Mouse (Mus musculus) Patski (cell line): ENCODE results near the gene Tmed8. TPM values are rescaled to one million over a fixed set of nuclear protein-coding genes. Genes with fewer than 3 reads are reported as not detected.
"Not testable (repeated sequence)": the region's sequence is repeated elsewhere in the genome, so short reads cannot be mapped to it uniquely, and the experiment has no call there.

Experiments used
- ATAC-seq: fragments of 100-300 bp; one replicate; pipeline ENCODE4 v1.8.0; 2021
- CTCF ChIA-PET: fragments of 350-600 bp; sonication (Branson Sonifier 250); formaldehyde crosslinking; loops from one replicate; lab custom pipeline; 2022; ENCODE audit warnings: inconsistent platforms; lab: Charles Lee
- POLR2A ChIA-PET: fragments of 350-600 bp; sonication (Branson Sonifier 250); formaldehyde crosslinking; loops from one replicate; lab custom pipeline; 2022; ENCODE audit warnings: antibody characterized with exemption, inconsistent platforms; lab: Charles Lee
- DNase-seq: peaks from one replicate; pipeline ENCODE4 v3.0.0-alpha.2; 2011; ENCODE audit warnings: low read depth, low spot score
- H3K27me3 ChIP-seq: fragments of 371-371 bp; one replicate; pipeline ENCODE4 v1.5.1; 2021
- CTCF ChIP-seq: fragments of 100-300 bp; IDR thresholded peaks from one replicate; pipeline ENCODE4 v1.5.1; 2021
- in situ Hi-C: fragments of 300-500 bp; cut with MboI; formaldehyde crosslinking; loops from 3 replicates; pipeline ENCODE4 v1.11.1; 2018; ENCODE audit warnings: low pct_unique_long_range_greater_than_20kb, mixed read lengths
- polyA plus RNA-seq: library from polyadenylated mRNA; unstranded; gene quantifications from one replicate; pipeline ENCODE4 v1.2.3, GENCODE M21; 2021

Gene Tmed8
- polyA plus RNA-seq: 13.8 TPM

DNA sequence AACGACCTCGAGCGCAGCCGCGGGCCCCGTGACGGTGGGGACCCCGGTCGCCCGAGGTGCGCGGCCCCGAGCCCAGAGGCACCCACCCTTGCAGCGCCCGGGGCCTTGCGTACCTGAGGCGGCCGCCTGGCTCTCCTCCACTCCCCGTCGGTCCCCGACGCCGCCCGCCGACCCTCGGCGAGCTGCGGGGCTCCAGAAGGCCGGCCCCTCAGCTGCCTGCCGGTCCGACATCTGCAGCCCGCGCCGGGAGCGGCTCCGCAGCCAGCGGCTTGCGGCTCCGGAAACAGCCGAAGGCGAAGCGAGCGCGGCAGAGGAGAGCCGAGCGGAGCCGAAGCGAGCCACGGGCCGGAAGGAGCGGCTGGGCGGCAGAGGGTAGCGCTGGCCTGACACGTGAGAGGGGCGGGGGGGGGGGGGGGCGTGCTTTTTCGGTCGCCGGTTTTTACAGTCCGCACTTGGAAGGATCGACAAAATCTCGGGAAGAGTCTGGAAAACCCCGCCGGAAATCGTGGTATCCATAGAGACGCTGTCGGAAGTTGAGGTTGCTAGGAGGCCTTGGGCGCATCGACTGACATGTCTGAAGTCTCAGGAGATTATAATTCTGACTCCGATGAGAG lies at the start of gene Tmed8:
Gene Tmed8, minus strand, starts transcription at position 482 of the 614 bp plus-strand sequence.
- ChIA-PET CTCF (no interaction called here), POLR2A (no interaction called here)
- DNase-seq (peak; percentile 37), ATAC-seq (peak; percentile 96)
- in situ Hi-C loops: no loop called here
- H3K27me3 ChIP-seq: no peaks in the 10 kb centered on the region
- TF ChIP-seq CTCF: no peak

GRCm38 (mm10) chr12:87238632-87239031 lies 38.4 kb upstream of the Tmed8 start, which contains the start of gene Noxred1:
Gene Noxred1 (minus strand): TSS chr12:87238732.
- TF ChIP-seq CTCF: no peak
- CTCF ChIA-PET: no interaction called here
- POLR2A ChIA-PET: no interaction called here
- no peaks in the 10 kb centered on the region for H3K27me3 ChIP-seq
- ATAC-seq (no peak), DNase-seq (no peak)
- in situ Hi-C loops: no loop called here

GRCm38 (mm10) chr12:87236882-87237483 lies 36.7 kb upstream of the Tmed8 start:
- in situ Hi-C loops: no loop called here
- POLR2A ChIA-PET: interaction anchor here (0.6 kb wide), 1 partner anchor 76 kb away, joined by 3 read pairs; no protein-coding TSS in a partner anchor
- no peak for TF ChIP-seq CTCF
- H3K27me3 ChIP-seq: no peaks in the 10 kb centered on the region
- CTCF ChIA-PET: no interaction called here
- DNase-seq (no peak), ATAC-seq (no peak)

DNA sequence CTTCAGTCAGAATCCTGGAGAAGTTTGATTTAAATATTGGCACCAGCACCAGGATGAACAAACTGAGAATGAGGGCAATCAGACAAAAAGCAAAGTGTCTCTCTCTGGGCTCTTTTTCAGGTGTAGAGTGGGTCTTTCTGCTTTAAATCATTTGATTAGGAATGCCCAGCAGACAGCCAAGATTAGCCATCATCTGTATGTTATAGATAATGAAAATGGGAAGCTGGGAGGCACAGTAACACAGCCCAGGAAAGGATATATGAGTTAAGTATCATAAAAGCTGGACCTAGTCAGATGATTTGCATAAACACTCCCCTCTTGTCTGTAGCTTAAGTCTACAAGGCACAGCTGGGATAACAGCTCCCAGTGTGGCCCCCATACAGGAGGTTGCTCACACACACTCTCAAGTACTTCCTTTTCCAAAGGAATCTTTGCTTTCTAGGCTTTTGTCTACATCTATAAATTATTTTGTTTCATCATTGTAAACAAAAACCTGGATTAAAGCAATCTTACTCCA lies 30.2 kb upstream of the Tmed8 start:
- ChIA-PET POLR2A (no interaction called here), CTCF (no interaction called here)
- TF ChIP-seq CTCF: no peak
- ATAC-seq (no peak), DNase-seq (no peak)
- H3K27me3 ChIP-seq: no peaks in the 10 kb centered on the region
- in situ Hi-C loops: no loop called here

GRCm38 (mm10) chr12:87229633-87230032 lies 29.4 kb upstream of the Tmed8 start:
- no peaks in the 10 kb centered on the region for H3K27me3 ChIP-seq
- POLR2A ChIA-PET: no interaction called here
- TF ChIP-seq CTCF: no peak
- in situ Hi-C loops: no loop called here
- CTCF ChIA-PET: no interaction called here
- ATAC-seq: no peak
- DNase-seq: no peak

- in situ Hi-C loops: no loop called here
- ATAC-seq: no peak
- POLR2A ChIA-PET: no interaction called here
- CTCF ChIA-PET: no interaction called here
- no peak for DNase-seq
- no peaks in the 10 kb centered on the region for H3K27me3 ChIP-seq
- TF ChIP-seq CTCF: no peak
These were observed 26.5 kb upstream of the Tmed8 start for GRCm38 (mm10) chr12:87226801-87227200.

GRCm38 (mm10) chr12:87224950-87225349 lies 24.7 kb upstream of the Tmed8 start:
- H3K27me3 ChIP-seq: no peaks in the 10 kb centered on the region
- ATAC-seq: no peak
- ChIA-PET CTCF (no interaction called here), POLR2A (no interaction called here)
- DNase-seq: no peak
- TF ChIP-seq CTCF: no peak
- in situ Hi-C loops: no loop called here

- in situ Hi-C loops: no loop called here
- ChIA-PET POLR2A (no interaction called here), CTCF (interaction anchor here (0.6 kb wide), 1 partner anchor 45 kb away, joined by 3 read pairs; no protein-coding TSS in a partner anchor)
- ATAC-seq (peak; percentile 65), DNase-seq (peak; percentile 20)
- no peaks in the 10 kb centered on the region for H3K27me3 ChIP-seq
- TF ChIP-seq CTCF: no peak
These were observed 19.1 kb upstream of the Tmed8 start for GRCm38 (mm10) chr12:87219362-87219761.

- POLR2A ChIA-PET: no interaction called here
- ATAC-seq: no peak
- CTCF ChIA-PET: no interaction called here
- in situ Hi-C loops: no loop called here
- no peak for TF ChIP-seq CTCF
- no peak for DNase-seq
- no peaks in the 10 kb centered on the region for H3K27me3 ChIP-seq
These were observed 17.3 kb upstream of the Tmed8 start for GRCm38 (mm10) chr12:87217596-87217995.

GRCm38 (mm10) chr12:87216053-87216452 lies 15.8 kb upstream of the Tmed8 start:
- DNase-seq (no peak), ATAC-seq (no peak)
- ChIA-PET POLR2A (no interaction called here), CTCF (no interaction called here)
- no peak for TF ChIP-seq CTCF
- no peaks in the 10 kb centered on the region for H3K27me3 ChIP-seq
- in situ Hi-C loops: no loop called here

DNA sequence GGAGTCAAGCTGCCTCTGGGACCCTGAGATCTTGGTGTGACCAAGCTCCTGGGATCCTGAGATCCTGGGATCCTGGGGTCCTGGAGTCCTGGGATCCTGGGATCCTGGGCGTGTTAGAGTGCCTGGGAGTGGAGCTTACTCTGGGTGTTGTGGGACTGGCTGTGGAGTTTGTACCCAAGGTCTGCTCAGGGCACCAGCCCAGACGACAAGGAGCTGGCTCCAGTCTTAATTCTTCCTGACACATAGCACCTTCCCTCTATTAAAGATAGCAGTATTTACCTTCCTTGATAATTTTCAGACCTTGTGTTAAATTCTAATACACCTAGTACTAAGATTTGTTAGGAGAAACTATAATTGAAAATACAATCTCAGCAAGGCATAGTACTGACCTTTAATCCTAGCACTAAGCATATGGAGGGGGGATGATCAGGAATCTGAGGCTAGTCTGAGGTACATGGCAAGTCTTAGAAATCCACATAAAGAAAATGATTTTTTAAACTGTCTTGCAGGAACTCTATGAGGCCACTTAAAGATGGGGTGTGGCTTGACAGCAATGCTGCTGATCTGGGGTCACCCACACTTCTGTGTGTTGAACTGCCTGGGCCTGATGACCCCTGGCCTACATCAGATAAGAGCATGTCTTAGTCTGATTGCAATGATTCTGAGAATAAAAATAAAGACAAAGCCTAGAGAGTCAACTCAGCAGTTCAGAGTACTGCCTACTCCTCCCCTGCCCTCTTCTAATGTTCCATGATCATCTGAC lies 12.8 kb upstream of the Tmed8 start:
- ChIA-PET POLR2A (no interaction called here), CTCF (no interaction called here)
- ATAC-seq (no peak), DNase-seq (no peak)
- in situ Hi-C loops: no loop called here
- TF ChIP-seq CTCF: no peak
- H3K27me3 ChIP-seq: no peaks in the 10 kb centered on the region

DNA sequence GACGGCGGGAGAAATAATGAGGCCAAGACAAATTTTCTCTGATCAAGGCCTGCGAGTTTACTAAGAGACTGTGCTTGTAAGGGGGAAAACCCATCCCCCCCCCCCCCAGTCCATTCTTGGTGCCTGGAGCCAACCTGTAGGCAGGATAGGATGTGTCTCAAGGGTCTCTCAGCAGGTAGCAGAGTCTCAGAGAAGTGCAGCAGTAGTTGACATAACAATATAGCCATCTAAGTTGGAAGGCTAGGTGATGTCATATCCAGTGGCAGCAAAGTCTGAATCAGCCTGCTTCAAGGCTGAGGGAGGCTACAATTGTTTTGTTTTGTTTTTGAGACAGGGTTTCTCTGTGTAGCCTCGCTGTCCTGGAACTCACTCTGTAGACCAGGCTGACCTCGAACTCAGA lies 5.5 kb upstream of the Tmed8 start:
- in situ Hi-C loops, POLR2A ChIA-PET: not testable (repeated sequence)

More for the DNA sequence above, 5.5 kb upstream of the Tmed8 start:
- CTCF ChIA-PET, ATAC-seq, DNase-seq, H3K27me3 ChIP-seq: not testable (repeated sequence)
